Mouse (Mus musculus) gastrocnemius, postnatal 14 days (tissue): ENCODE results near the gene Cpa4. TPM values are rescaled to one million over a fixed set of nuclear protein-coding genes. Genes with fewer than 3 reads are reported as not detected.
A peak's percentile ranks its signal among the peaks of the same experiment; 100 is the strongest.

Experiments used
- DNase-seq: peaks from one replicate; pipeline ENCODE4 v3.0.0; 2021; ENCODE audit warnings: mixed read lengths
- intact Hi-C: fragments of 180-260 bp; cut with DNase I; formaldehyde crosslinking; loops from one replicate; pipeline ENCODE4 v1.15.1; 2025; ENCODE audit warnings: low total_unique reads
- total RNA-seq, 2 experiments: library from RNA; stranded (reverse); gene quantifications; 2 replicates each; pipeline ENCODE4 v1.2.3; 2021

Gene Cpa4
- total RNA-seq, 2 experiments from 2014 or later: 0.13 to 0.25 TPM

DNA sequence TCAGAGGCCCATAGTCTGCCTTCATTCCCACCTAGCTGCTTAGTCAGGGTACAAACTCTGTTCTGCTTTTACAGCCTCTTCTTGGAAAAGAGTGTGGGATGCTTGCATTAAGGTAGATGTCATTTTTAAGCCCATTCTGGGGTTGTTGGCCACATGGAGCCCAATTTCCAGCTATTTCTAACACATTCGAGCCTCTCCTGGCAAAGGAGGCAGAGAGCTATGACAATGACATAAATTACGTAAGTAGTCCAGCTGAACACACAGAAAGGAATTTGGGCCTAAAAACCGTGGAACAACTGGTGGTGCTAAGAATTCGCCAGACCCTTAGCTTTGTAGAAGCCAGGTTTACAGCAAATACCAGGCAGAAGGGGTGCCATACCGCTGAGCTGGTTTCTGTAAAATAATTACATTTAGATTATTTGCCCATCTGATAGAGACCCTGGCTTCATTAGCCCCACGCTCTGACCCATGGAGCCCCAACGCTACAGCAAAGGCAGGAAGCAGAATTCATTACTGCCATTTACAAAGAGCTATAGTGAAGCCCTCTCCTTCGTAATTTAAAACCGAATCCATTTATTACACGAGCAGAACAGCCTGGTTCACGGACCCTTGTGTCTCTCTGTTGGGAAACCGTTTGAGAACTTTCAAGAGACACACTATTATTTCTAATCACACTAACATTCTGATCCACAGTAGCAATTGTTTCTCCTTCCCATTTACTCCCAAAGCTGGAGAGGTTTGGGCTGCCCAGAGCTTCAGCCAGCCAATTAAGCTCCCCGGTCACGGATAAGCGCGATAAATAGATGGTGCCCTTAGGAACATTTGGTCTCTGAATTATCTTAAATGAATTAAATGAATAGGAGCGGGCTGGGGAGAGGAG is 12.0 kb downstream of the Cpa4 start:
- intact Hi-C loops: no loop called here
- DNase-seq: no peak

DNA sequence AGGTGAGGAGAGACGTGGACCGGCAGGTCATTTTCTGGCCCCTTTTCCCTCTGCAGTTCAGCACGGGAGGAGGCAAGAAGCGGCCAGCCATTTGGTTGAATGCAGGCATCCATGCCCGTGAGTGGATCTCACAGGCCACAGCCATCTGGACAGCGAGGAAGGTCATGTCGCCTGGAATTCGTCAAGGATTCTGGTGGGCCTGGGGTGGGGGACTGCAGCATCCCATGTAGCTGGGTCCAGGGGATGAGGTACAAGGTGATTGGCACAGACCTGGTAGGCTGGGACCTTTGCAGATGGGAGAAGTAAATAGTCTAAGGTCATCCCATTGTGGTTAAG is 12.6 kb downstream of the Cpa4 start:
- DNase-seq: no peak
- intact Hi-C loops: no loop called here

DNA sequence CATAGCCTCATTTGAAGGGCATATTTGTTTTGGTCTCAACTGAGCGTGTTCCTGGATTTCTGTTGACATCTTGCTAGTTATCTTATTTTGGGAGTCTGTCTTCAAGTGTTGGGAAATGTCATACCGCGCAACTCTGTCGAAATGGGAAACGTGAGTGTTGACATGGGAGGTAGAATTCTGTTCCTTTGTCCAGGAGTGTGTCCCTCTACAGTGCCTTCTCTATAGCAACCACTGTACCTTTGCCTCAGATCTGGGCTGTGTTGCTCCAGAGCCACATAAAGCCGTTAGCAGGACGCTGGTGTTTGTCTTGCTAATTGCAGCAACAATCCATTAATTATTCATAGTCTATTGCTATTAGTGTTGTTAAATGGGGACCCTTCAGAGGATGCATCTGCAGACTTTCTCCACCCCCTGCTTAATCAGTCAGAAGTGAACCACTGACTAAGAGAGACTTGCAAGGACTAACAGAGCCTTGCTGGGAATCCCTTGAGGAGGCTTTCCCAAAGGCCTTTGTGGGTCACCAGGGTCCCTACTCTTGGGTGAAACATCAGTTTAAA is 18.8 kb downstream of the Cpa4 start:
- DNase-seq: no peak
- intact Hi-C loops: no loop called here

DNA sequence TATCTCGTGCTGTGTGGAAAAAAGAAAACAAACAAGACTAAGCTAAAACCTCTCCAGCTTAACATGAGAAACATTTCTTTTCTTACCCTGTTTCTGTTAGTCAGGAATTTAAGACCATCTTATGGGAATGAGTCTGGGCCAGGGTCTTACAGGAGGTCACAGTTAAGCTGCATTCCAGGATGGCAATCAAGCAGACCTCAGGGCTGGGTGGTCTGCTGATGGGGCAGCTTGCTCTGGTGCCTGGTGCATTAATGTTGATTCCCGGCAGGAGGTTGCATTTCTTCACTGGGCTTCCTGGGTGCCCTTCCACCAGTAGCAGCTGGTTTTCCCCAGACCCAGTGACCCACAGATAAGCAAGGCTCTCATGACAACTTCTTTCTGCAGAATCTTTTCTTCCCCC is 21.6 kb downstream of the Cpa4 start:
- intact Hi-C loops: no loop called here
- DNase-seq: no peak

DNA sequence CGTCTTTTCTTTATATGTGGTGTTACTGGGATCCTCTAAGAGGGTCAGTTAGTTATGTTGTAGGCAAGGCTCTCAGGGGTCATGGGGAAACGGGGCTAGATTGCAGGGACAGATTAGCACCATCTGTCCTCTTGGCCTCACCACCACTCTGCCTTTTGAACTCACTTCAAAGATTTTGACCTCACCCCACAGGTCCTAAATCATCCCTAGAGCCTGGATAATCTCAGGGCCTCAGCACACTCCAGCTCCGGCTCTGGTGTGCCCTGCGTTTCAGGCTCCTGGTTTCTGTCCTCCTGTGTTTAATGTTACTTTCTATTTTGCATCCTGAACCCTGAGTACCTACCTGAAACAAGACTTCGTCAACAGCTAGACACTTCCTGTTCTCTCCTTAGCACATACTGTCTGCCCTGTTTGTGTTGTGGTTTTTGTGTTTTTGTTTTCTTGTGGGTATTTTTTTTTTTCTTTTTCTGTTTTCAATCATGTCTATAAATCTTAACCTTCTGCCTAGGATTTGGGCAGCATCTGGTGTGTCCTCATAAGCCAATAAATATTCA is 23.8 kb downstream of the Cpa4 start:
- intact Hi-C loops: no loop called here
- no peak for DNase-seq

DNA sequence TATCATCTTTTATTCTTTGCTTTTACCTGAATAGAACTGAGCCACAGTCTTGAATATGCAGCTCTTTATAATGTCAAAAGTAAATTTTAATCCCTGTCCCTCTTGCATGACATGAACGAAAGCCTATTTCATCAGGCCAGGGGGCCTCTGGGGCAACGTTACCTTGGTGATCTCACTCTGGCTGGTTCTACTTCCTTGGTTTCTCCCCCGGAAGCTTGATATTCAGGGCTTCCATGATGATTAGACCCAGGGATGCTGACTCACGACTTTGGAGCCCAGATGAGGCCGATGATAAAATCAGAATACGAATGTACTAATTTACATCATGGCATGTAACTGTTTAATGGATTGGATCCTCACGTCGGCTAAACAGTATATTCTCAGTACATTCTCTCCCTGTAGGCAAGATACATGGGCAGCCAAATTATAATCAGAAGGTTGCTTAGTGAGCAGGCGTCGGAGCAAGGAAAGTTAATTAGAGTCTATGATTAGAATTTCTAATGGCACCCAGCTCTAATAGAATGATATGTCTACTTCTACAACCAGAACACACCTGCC is 24.3 kb downstream of the Cpa4 start:
- DNase-seq: no peak
- intact Hi-C loops: no loop called here

DNA sequence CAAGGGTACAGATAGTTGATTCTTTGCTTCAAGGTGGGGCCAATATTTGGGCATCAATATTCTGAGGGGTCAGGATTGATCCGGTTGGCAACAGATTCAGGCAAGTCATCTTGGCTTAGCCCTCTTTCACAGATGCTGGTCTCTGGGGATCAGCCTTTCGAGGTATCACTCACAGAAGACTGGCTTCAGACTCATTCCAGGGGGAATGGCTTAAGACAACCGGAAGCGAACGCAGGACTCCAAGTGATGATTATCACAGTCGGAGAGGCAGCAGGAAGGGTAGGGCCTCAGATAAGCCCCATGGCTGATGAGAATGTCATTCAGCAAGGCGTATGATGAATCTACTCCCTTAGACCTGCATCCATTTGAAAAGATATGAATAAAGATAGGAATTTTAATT is 26.2 kb downstream of the Cpa4 start:
- DNase-seq: no peak
- intact Hi-C loops: no loop called here

DNA sequence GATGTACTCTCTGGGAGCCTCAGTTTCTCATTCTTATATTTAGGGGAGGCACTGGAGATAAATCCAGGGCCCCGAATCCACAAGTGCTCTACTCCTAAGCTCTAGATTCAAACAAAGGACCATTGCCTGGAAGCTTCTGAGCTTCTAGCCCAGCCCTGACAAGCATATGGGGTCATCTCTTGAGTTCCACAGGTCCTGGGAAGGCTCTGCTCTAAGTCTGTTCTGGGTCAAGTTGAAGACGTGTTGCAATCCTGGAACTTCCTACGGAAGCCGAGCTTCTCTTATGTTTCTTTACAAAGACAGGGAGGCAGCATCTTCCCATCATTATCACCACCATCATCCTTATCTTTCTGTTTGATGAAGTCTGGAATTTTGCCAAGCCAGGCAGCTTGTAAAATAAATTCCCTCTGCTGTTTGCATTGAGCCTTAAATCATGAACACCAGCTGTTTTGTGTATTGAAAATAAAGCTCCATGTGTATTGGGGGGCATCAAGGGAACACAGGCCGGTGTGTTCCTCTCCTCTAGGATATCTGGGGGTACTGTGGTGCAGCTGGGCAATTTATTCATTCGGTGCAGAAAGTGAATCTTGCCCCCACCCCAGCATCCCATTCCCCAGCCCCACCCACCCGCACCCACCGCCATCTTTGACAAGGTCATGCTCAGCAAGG is 28.2 kb downstream of the Cpa4 start:
- no peak for DNase-seq
- intact Hi-C loops: no loop called here

DNA sequence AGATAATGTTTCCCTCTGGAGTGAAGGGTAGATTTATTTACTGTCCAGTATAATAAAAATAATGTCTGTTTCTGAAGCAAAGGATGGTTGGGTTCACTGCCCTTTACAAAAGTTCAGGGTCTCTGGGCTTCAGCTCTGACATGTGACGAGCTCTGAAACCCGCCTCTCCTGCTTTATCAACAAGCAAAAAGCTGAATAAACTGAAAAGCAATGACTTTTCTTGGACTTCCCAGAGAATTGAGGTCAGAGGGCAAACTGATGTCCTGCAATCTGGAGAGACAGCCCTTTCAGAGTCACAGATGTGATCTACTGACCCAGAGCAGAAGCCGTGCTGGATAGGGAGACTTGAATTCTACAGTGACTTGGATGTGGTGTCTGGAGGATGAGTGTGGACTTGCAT is 31.9 kb downstream of the Cpa4 start:
- intact Hi-C loops: no loop called here
- no peak for DNase-seq

DNA sequence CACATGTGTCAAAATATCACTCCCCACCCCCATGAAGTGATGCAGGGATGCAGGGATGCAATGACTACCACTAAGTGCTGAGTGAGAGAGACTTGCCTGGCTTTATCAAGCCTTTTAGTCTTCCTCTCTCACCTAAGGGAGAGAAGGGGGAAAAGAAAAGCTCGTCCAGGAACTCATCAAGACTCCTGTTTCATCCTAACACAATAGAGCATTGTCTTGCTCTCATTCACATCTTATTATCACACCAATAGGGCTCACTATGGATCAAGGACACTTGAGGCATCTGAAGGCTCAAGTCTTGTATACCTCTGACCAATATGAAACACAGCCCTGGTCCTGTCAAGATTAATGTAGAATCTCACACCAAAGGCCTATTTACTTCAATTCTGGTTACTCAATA is 32.8 kb downstream of the Cpa4 start:
- DNase-seq: no peak
- intact Hi-C loops: no loop called here

DNA sequence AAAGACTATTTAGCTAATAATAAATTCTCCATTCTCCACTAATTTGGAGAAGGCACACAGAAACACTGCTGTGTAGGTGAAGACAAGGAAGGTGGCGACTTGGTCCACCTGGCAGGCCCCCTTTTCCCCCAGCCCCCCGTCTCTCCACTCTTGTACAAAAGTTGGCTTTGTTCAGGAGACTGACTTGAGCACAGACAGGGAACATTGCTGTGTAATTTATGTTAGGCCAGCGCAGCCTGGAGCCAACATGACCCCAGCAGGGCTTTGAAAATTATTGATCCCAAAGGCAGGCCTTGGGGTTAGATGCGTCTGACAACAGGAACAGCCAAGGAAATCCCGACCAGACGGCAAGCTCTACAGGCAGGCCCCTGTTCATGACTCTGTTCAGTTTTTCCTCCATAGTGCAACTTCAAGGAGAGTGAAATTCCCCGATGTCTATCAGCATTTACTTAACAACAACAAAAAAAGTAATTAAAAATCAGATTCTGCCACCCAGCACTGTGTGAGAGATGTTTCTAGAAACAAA is 36.2 kb downstream of the Cpa4 start:
- intact Hi-C loops: no loop called here

DNA sequence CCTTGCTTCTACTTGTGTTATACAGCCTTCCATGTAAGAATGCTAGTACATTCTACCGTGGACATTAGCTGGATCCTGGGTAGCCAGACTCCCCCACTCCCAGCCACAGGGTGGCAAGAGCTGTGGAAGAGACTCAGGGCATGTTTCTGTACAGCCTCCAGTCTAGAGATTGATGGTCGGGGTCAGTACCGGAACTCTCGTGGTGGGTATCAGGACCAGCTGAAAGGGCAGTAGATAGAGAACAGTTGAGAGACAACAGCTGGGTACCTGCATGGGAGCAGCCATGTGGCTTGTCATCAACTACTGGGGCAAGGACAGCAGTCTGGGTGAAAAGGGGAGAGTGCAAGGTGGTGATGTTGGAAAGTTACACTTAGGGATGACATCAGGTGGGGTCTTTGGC is 36.9 kb downstream of the Cpa4 start:
- no peak for DNase-seq
- intact Hi-C loops: no loop called here

More for the DNA sequence above, 36.2 kb downstream of the Cpa4 start:
- no peak for DNase-seq

DNA sequence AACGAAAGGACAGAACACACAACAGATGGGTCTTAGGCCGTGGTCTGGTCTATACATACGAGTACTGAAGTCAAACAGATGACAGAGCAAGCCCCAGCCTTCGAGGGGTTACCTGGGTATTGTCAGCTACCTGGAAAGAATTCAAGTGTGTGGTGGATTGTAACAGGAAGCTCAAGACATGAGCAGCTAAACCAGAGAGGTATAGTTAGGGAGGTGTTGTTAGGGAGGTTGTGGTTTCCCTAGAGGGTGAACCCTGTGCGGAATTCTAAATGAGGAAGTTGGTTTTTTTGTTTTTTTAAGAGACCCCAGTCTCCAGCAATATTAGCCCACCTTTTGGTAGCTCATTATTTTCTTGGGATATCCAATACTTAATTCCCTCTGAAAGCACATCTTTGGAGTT is 37.5 kb downstream of the Cpa4 start:
- no peak for DNase-seq

DNA sequence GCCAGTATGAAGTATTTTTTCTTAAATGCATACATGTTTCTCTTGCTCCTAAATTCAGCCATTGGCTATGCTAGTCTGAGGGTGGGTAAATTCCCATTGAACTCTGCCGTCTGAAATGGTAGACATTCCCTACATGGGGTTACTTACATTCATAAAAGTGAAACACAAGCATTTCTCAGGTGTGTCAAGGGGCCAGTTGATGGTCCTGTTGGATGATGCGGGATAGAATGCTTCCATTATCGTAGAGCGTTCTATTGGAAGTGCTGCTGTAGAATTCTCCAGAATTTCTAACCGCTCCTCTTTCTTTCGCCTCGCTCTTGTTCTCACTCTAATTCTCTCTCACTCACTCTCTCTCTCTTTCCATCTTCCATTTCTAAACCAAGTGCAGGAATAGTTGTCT is 42.5 kb downstream of the Cpa4 start, which contains the start of gene Cpa5:
Gene Cpa5 (plus strand): TSS at position 301 of the 400 bp plus-strand sequence.
- intact Hi-C loops: no loop called here
- DNase-seq: no peak

More for the DNA sequence above, 37.5 kb downstream of the Cpa4 start:
- intact Hi-C loops: no loop called here

DNA sequence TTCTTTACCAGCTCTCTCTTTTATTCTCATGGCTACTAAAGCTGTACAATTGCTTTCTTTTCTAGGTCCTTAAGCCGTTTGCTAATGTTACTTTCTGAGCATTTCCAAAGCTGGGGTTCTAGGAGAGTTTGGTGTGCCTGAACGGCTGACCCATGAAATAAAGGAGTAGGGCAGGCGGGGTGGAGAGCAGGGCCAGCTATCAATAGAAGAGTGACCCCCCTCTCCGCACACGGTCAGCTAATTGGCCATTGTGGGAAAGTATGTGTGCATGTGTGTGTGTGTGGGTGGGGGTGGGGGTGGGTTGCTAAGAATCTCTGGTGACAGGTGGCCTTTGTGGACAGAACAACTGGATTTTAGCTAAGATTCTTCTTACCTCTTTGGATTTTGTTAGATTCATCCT is 43.0 kb downstream of the Cpa4 start:
- intact Hi-C loops: no loop called here
- DNase-seq: no peak

DNA sequence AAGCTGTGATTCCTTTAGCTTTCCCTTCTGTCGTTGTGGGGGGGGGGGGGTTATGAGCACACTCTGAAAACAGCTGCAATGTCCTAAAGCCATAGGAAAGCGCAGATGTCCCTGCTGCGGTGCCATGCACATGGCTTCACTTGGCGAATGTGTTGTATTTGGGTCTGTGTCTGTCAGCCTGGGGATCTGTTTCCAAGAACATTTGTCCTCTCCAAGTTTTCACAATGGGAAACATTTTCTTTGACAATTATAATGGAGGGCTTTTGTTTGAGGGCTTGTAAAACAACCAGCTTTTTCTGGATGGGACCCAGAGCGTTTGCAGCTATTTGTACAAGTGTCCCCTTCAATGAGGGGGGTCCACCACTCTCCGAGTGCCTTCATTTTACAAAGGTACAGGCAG is 46.1 kb downstream of the Cpa4 start:
- no peak for DNase-seq
- intact Hi-C loops: no loop called here

DNA sequence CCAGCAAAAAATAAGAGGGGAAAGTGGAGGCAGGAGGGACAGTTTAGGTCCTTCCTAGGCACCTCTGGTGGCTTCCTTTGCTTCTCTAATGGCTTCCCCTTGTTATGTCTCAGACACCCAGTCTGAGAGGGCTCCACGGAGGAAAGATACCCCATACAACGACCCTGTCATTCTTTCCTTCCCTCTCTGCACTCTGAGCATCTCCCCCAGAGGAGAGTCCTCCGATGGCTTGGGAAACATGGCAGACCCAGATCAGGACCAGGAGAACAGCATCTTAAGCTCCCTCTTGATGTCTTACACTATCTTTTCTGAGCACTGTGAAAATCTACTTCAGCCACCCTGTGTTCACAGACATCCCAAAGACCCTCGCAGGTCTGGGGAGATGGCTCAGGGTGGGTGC is 47.6 kb downstream of the Cpa4 start:
- DNase-seq: no peak
- intact Hi-C loops: no loop called here

DNA sequence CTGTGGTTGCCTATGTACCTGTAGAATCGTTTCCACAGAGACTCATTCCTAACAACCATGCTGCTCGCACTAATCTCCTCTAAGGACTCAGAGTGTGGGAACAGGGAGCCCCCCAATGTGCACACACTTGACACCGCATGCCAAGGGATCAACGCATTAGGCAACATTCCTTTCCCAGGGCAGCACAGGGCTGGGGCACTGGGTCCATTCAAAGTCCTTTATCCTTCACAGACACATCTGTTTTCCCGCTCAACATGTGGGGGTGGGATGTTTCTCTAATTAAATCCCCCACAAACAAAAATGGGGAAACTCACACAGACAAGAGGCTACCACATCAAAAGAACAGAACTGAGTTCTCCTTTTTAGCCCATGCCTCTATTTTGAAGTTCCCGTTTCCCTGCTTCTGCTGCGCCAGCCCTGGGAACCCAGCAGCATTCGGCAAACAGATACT is 48.3 kb downstream of the Cpa4 start:
- intact Hi-C loops: no loop called here
- DNase-seq: no peak

DNA sequence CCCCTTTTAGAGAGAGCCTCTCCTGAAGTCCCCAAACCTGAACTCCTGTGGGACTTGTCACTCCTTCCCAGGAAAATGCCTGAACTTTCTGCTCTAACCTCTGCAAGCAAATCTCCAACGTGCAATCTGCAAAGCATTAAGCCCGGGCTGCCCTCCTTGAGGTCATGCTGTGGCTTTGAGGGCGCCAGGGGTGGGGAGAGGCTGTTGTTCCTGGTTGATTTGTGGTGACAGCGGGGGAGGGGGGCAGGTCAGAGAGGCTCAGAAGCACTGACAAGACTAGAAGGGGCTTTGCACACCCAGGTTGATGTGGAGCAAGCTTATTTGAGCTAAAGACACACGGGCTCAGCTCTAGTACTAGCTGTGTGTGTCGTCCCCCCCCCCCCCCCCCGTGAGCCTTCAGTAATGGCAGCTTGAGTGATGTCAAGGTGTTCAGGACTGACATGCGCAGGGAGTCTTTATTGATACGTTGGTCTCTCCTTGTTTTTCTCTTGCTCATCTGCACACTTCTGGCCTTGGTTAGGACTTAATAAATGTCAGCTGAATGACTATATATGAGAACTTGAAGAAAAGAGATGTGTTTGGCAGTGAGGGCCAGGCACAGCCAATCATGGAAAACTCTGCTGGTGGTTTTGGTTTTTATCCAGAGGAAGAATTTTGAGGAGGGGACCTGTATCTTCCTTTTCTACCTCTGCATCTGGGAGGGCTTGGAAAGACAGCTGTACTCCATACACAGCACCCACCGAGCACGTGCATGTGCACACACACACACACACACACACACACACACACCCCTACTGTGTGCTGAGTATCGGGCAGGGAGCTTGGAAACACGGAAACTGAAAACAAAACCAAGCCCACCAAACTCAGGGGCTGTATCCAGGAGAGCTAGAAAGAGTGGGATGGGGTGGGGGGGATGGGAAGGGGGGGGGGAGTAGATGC is 49.1 kb downstream of the Cpa4 start:
- intact Hi-C loops: no loop called here
- peak; percentile 36 for DNase-seq
